Mouse (Mus musculus) liver, embryonic 13.5 days (tissue): ENCODE measurements around the gene Rnf126. TPM values are rescaled to one million over a fixed set of nuclear protein-coding genes. Genes with fewer than 3 reads are reported as not detected.

ENCODE experiments used
- ATAC-seq: fragments of 200-750 bp; cut with Nextera tagmentation; 2 replicates; pipeline ENCODE4 v1.8.0; 2017; ENCODE audit warnings: low read depth, mild to moderate bottlenecking, moderate number of reproducible peaks, moderate library complexity
- DNase-seq: peaks from one replicate; pipeline ENCODE4 v3.0.0; 2022
- H3K27ac ChIP-seq: fragments of 300-500 bp; sonication (generic); 2 replicates; pipeline ENCODE4 v1.5.1; 2015; ENCODE audit warnings: moderate library complexity, mild to moderate bottlenecking, inconsistent platforms
- H3K27me3 ChIP-seq: fragments of 300-500 bp; sonication (generic); 2 replicates; pipeline ENCODE4 v1.6.1; 2015; ENCODE audit warnings: mild to moderate bottlenecking, inconsistent platforms
- H3K36me3 ChIP-seq: fragments of 300-500 bp; sonication (generic); 2 replicates; pipeline ENCODE4 v1.6.1; 2015; ENCODE audit warnings: mild to moderate bottlenecking, inconsistent platforms
- H3K4me1 ChIP-seq: fragments of 300-500 bp; sonication (generic); replicated peaks from 2 replicates; pipeline ENCODE4 v1.6.1; 2015; ENCODE audit warnings: inconsistent platforms
- H3K4me2 ChIP-seq: fragments of 300-500 bp; sonication (generic); 2 replicates; pipeline ENCODE4 v1.6.1; 2015; ENCODE audit warnings: inconsistent platforms, mild to moderate bottlenecking, moderate library complexity
- H3K4me3 ChIP-seq: fragments of 300-500 bp; sonication (generic); replicated peaks from 2 replicates; pipeline ENCODE4 v1.5.1; 2015; ENCODE audit warnings: mild to moderate bottlenecking, inconsistent platforms
- H3K9ac ChIP-seq: fragments of 300-500 bp; sonication (generic); 2 replicates; pipeline ENCODE4 v1.6.1; 2015; ENCODE audit warnings: mild to moderate bottlenecking, inconsistent platforms
- H3K9me3 ChIP-seq: fragments of 300-500 bp; sonication (generic); replicated peaks from 2 replicates; pipeline ENCODE4 v1.6.1; 2016; ENCODE audit warnings: inconsistent platforms
- WGBS: fragments of 180-500 bp; shearing (Covaris S2); methylation state at CpG from one replicate; pipeline ENCODE4 v1.1.7; 2015; ENCODE audit not compliant: insufficient replicate concordance; 5-methylcytosine and 5-hydroxymethylcytosine counted together
- polyA plus RNA-seq: library from polyadenylated mRNA; unstranded; fragments of >200 nt; fragmentation: Nextera tagmentation; extraction: Ambion mirVana; gene quantifications from 2 replicates; pipeline ENCODE4 v1.2.1, GENCODE M21; 2015

Rnf126 gene
- polyA plus RNA-seq, 1 experiment from 2014 or later = 43.7 TPM

DNA sequence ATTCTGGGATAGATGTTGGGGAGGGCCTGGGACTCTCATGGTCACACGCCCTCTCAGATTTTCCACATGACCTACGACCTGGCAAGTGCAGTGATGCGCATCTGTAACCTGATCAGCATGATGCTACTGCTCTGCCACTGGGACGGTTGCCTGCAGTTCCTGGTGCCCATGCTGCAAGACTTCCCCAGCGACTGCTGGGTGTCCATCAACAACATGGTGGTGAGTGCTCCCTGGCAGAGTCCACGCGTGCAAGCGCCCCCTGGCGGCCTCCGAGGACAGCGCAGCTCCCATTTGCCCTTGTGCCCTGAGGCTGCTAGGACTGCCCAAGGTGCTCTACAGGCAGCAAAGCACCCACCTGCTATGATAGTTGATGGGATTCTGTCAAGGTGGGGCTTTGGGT, 40.7 kb downstream of the Rnf126 start:
- H3K27me3 ChIP-seq = peaks cover 43% of the 10 kb centered on the region
- H3K36me3 ChIP-seq = no peaks in the 10 kb centered on the region
- no peak overlapping the region for H3K4me3 ChIP-seq
- peak; percentile 67 for DNase-seq
- no peak overlapping the region for H3K9ac ChIP-seq
- no peak overlapping the region for H3K4me2 ChIP-seq
- no peaks in the 10 kb centered on the region for H3K4me1 ChIP-seq
- WGBS = 34% methylated on average over 11 of the region's 11 CpGs
- ATAC-seq = peak; percentile 67
- H3K27ac ChIP-seq = no peak overlapping the region
- 0 out of 2 replicates have a peak, but pooled peaks cover 2% of the 10 kb centered on the region for H3K9me3 ChIP-seq

DNA sequence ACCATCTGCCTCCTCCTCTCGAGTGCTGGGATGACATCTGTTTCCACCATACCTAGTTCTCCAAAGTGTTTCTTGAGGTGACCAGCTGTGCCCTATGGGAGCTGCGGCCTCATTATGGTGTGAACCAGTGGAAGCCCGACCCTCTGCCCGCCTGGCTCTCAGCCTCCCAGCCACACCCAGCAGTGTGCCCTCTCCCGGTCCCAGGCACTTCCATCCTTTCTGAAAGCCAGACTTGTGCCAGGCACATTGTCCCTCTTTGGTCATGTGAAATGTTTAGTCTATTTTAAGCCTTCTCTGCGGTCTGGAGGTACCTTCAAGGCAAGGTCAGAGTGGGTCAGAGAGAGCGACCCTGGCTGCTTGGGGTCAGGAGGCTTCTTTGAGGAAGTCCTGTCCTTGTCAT, 43.1 kb downstream of the Rnf126 start:
- Histone ChIP-seq H3K27me3 (peaks cover 59% of the 10 kb centered on the region), H3K27ac (no peak overlapping the region), H3K9ac (no peak overlapping the region), H3K36me3 (no peaks in the 10 kb centered on the region), H3K9me3 (0 out of 2 replicates have a peak, but pooled peaks cover 2% of the 10 kb centered on the region), H3K4me3 (no peak overlapping the region), H3K4me2 (no peak overlapping the region), H3K4me1 (no peaks in the 10 kb centered on the region)
- ATAC-seq (no peak), DNase-seq (no peak)
- WGBS = 60% methylated on average over 7 of the region's 7 CpGs

DNA sequence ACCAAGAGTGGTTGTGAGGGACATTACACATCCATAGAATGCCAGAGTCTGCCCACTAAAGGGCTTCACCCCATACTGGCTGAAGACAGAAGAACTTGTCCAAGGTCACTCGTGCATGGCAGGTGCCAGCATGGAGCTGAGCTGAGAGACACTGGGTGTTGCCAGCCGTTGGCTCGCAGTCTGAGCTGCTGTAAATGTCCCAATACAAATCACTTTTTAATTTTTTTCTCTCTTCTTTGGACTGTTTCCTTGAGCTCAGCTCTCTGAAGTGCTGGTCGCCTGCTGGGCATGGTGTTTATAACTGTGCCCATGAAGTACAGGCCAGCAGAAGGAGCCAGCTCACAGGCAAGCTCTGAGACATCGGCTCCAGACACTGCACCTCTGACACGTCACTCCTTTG, 43.7 kb downstream of the Rnf126 start:
- no peak for ATAC-seq

GRCm38 (mm10) chr10:79721089-79721488, 45.7 kb downstream of the Rnf126 start:
- Histone ChIP-seq H3K9me3 (no peaks in the 10 kb centered on the region), H3K36me3 (no peaks in the 10 kb centered on the region), H3K9ac (no peak overlapping the region), H3K27ac (no peak overlapping the region), H3K4me1 (peaks cover 18% of the 10 kb centered on the region), H3K4me2 (no peak overlapping the region), H3K27me3 (peaks cover 78% of the 10 kb centered on the region), H3K4me3 (no peak overlapping the region)
- DNase-seq = no peak
- WGBS = 44% methylated on average over 5 of the region's 5 CpGs
- no peak for ATAC-seq

More for the DNA sequence above, 43.7 kb downstream of the Rnf126 start:
- Histone ChIP-seq H3K27me3 (peaks cover 59% of the 10 kb centered on the region), H3K9me3 (0 out of 2 replicates have a peak, but pooled peaks cover 2% of the 10 kb centered on the region), H3K36me3 (no peaks in the 10 kb centered on the region), H3K4me2 (no peak overlapping the region), H3K9ac (no peak overlapping the region), H3K27ac (no peak overlapping the region), H3K4me1 (no peaks in the 10 kb centered on the region), H3K4me3 (no peak overlapping the region)
- DNase-seq = no peak
- WGBS = 55% methylated on average over 6 of the region's 6 CpGs

- 5% methylated on average over 43 of the region's 43 CpGs for WGBS
- H3K27me3 ChIP-seq = peaks cover 90% of the 10 kb centered on the region
Observed at GRCm38 (mm10) chr10:79717640-79718357, 49.0 kb downstream of the Rnf126 start.

DNA sequence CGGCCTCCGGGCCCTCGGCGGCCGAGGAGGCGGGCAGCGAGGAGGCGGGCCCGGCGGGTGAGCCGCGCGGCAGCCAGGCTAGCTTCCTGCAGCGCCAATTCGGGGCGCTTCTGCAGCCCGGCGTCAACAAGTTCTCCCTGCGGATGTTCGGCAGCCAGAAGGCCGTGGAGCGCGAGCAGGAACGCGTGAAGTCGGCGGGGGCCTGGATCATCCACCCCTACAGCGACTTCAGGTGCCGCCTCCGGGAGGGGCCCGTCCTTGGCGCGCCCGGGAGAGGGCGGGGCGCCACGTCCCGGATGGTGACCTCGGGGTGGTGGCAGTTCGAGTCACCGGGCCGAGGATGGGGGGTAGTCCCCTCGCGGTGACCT, 49.8 kb downstream of the Rnf126 start:
- Histone ChIP-seq H3K27ac (no peak overlapping the region), H3K4me3 (peak overlapping the region; percentile 65), H3K4me2 (peak overlapping the region; percentile 85), H3K9me3 (no peaks in the 10 kb centered on the region), H3K9ac (peak overlapping the region; percentile 52), H3K27me3 (peaks cover 81% of the 10 kb centered on the region), H3K36me3 (peaks cover 3% of the 10 kb centered on the region), H3K4me1 (peaks cover 38% of the 10 kb centered on the region)
- no peak for DNase-seq
- WGBS = 1% methylated on average over 43 of the region's 44 CpGs
- no peak for ATAC-seq

More at GRCm38 (mm10) chr10:79717640-79718357, 49.0 kb downstream of the Rnf126 start:
- DNase-seq = peak; percentile 61
- H3K4me3 ChIP-seq = peak overlapping the region; percentile 65; the same call in 1 of the 2 replicates
- ATAC-seq = no peak
- no peaks in the 10 kb centered on the region for H3K9me3 ChIP-seq
- H3K4me1 ChIP-seq = peaks cover 30% of the 10 kb centered on the region
- H3K4me2 ChIP-seq = peak overlapping the region; percentile 85
- H3K9ac ChIP-seq = no peak overlapping the region
- H3K36me3 ChIP-seq = no peaks in the 10 kb centered on the region
- no peak overlapping the region for H3K27ac ChIP-seq

- ATAC-seq = no peak
- H3K4me2 ChIP-seq = peak within 1 kb of the TSS; percentile 85
- H3K36me3 ChIP-seq = peaks cover 9% of the 10 kb centered on the region
- H3K4me3 ChIP-seq = peak within 1 kb of the TSS; percentile 65
- H3K9me3 ChIP-seq = no peaks in the 10 kb centered on the region
- WGBS = 2% methylated on average over 68 of the region's 91 CpGs
- H3K27ac ChIP-seq = no peak within 1 kb of the TSS
- DNase-seq = no peak
- peak within 1 kb of the TSS; percentile 52 for H3K9ac ChIP-seq
- peaks cover 78% of the 10 kb centered on the region for H3K27me3 ChIP-seq
- peaks cover 44% of the 10 kb centered on the region for H3K4me1 ChIP-seq
Observed at GRCm38 (mm10) chr10:79716254-79716987, 50.3 kb downstream of the Rnf126 start, which contains the start of gene Hcn2. Gene Hcn2, plus strand, starts transcription at chr10:79716634.

GRCm38 (mm10) chr10:79714996-79715395, 51.8 kb downstream of the Rnf126 start:
- peaks cover 58% of the 10 kb centered on the region for H3K4me1 ChIP-seq
- ATAC-seq = no peak
- no peak overlapping the region for H3K4me2 ChIP-seq
- H3K4me3 ChIP-seq = no peak overlapping the region
- H3K9ac ChIP-seq = no peak overlapping the region
- no peak for DNase-seq
- peaks cover 23% of the 10 kb centered on the region for H3K36me3 ChIP-seq
- WGBS = 40% methylated on average over 4 of the region's 4 CpGs
- H3K27ac ChIP-seq = no peak overlapping the region
- peaks cover 64% of the 10 kb centered on the region for H3K27me3 ChIP-seq
- H3K9me3 ChIP-seq = no peaks in the 10 kb centered on the region

GRCm38 (mm10) chr10:79713163-79713562, 53.6 kb downstream of the Rnf126 start:
- peaks cover 46% of the 10 kb centered on the region for H3K27me3 ChIP-seq
- ATAC-seq (no peak), DNase-seq (no peak)
- WGBS = 43% methylated on average over 1 of the region's 1 CpGs
- H3K9me3 ChIP-seq = no peaks in the 10 kb centered on the region
- H3K36me3 ChIP-seq = peaks cover 41% of the 10 kb centered on the region
- 0 out of 2 replicates have a peak overlapping the region, but pooled peaks have one; percentile 4 for H3K4me3 ChIP-seq
- H3K4me1 ChIP-seq = peaks cover 76% of the 10 kb centered on the region
- H3K27ac ChIP-seq = peak overlapping the region; percentile 93
- peak overlapping the region; percentile 55 for H3K4me2 ChIP-seq
- H3K9ac ChIP-seq = peak overlapping the region; percentile 62

- 0 out of 2 replicates have a peak overlapping the region, but pooled peaks have one; percentile 4 for H3K4me3 ChIP-seq
- no peaks in the 10 kb centered on the region for H3K9me3 ChIP-seq
- H3K4me1 ChIP-seq = peaks cover 79% of the 10 kb centered on the region
- peak overlapping the region; percentile 93 for H3K27ac ChIP-seq
- WGBS = 15% methylated on average over 4 of the region's 6 CpGs
- ATAC-seq (peak; percentile 93), DNase-seq (peak; percentile 90)
- H3K4me2 ChIP-seq = peak overlapping the region; percentile 55
- H3K27me3 ChIP-seq = peaks cover 40% of the 10 kb centered on the region
- H3K36me3 ChIP-seq = peaks cover 47% of the 10 kb centered on the region
- H3K9ac ChIP-seq = peak overlapping the region; percentile 62
Observed at GRCm38 (mm10) chr10:79712499-79713126, 54.1 kb downstream of the Rnf126 start.

DNA sequence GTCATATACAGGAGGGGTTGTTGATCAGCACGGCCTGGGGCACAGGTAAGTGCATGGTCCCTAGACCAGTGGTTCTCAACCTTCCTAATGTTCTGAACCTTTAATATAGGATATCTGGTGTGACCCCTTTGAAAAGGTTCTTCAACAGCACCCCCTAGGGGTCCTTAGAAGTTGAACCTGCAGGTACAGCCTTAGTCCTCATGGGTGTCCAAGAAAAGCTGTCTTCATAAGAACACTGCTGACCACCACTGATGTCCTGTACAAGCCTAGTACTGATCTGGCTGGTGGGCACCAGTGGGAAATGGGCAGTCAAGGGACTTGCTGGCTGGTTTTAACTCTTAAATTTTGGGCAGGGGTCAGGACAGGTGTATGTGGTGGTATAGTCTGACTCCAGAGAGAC, 54.7 kb downstream of the Rnf126 start:
- Histone ChIP-seq H3K9ac (no peak overlapping the region; the same call in 1 of the 2 replicates), H3K4me2 (peak overlapping the region; percentile 55; the same call in 1 of the 2 replicates), H3K27me3 (peaks cover 34% of the 10 kb centered on the region), H3K27ac (peak overlapping the region; percentile 93), H3K4me3 (no peak overlapping the region), H3K9me3 (no peaks in the 10 kb centered on the region), H3K4me1 (peaks cover 79% of the 10 kb centered on the region), H3K36me3 (peaks cover 53% of the 10 kb centered on the region)
- ATAC-seq (peak; percentile 21), DNase-seq (peak; percentile 54)
- WGBS = 74% methylated on average over 1 of the region's 1 CpGs
